Mouse (Mus musculus): ENCODE measurements around the gene Nbeal1. TPM values are rescaled to one million over a fixed set of nuclear protein-coding genes. Genes with fewer than 3 reads are reported as not detected.

The Nbeal1 gene
- polyA plus RNA-seq, 1 experiment, result 1.2 TPM

GRCm38 (mm10) chr1:60343630-60344455, 163.4 kb downstream of the Nbeal1 start:
- no peak for TF ChIP-seq POLR2A (IDR thresholded peaks at IDR 0.05; ENCODE audit: low read depth, low read length)
- TF ChIP-seq CTCF (IDR thresholded peaks at IDR 0.05; ENCODE audit: extremely low read depth, insufficient read length, insufficient replicate concordance, low read depth, low read length), result no peak
- 12% methylated on average over 14 of the region's 14 CpGs for WGBS
- H3K27ac ChIP-seq (ENCODE audit: insufficient read depth, low read depth, low read length), result peak overlapping the region; percentile 82
- H3K4me1 ChIP-seq (ENCODE audit: control insufficient read depth, insufficient read depth, insufficient read length, low read length), result no peaks in the 10 kb centered on the region; the same call in 1 of the 2 replicates
- H3K36me3 ChIP-seq (ENCODE audit: control insufficient read depth, insufficient read depth, low read length), result peaks cover 2% of the 10 kb centered on the region; the same call in 1 of the 2 replicates
- H3K27me3 ChIP-seq (ENCODE audit: control insufficient read depth, insufficient read depth, low read length), result no peaks in the 10 kb centered on the region
- H3K4me3 ChIP-seq (ENCODE audit: low read depth, low read length), result peak overlapping the region; percentile 95

- H3K4me3 ChIP-seq (ENCODE audit: low read depth, low read length), result no peak overlapping the region
Measured at GRCm38 (mm10) chr1:60344670-60345069, 164.3 kb downstream of the Nbeal1 start.

GRCm38 (mm10) chr1:60345712-60346111, 165.3 kb downstream of the Nbeal1 start:
- Histone ChIP-seq H3K4me1 (ENCODE audit: control insufficient read depth, insufficient read depth, insufficient read length, low read length) (no peaks in the 10 kb centered on the region; the same call in 1 of the 2 replicates), H3K27me3 (ENCODE audit: control insufficient read depth, insufficient read depth, low read length) (no peaks in the 10 kb centered on the region), H3K27ac (ENCODE audit: insufficient read depth, low read depth, low read length) (no peak overlapping the region), H3K36me3 (ENCODE audit: control insufficient read depth, insufficient read depth, low read length) (no peaks in the 10 kb centered on the region), H3K4me3 (ENCODE audit: low read depth, low read length) (no peak overlapping the region)
- WGBS, result 57% methylated on average over 2 of the region's 2 CpGs
- TF ChIP-seq CTCF (IDR thresholded peaks at IDR 0.05; ENCODE audit: extremely low read depth, insufficient read length, insufficient replicate concordance, low read depth, low read length) (no peak), POLR2A (IDR thresholded peaks at IDR 0.05; ENCODE audit: low read depth, low read length) (no peak)

More at GRCm38 (mm10) chr1:60344670-60345069, 164.3 kb downstream of the Nbeal1 start:
- TF ChIP-seq CTCF (IDR thresholded peaks at IDR 0.05; ENCODE audit: extremely low read depth, insufficient read length, insufficient replicate concordance, low read depth, low read length) (no peak), POLR2A (IDR thresholded peaks at IDR 0.05; ENCODE audit: low read depth, low read length) (no peak)
- Histone ChIP-seq H3K36me3 (ENCODE audit: control insufficient read depth, insufficient read depth, low read length) (no peaks in the 10 kb centered on the region), H3K4me1 (ENCODE audit: control insufficient read depth, insufficient read depth, insufficient read length, low read length) (no peaks in the 10 kb centered on the region; the same call in 1 of the 2 replicates), H3K27ac (ENCODE audit: insufficient read depth, low read depth, low read length) (no peak overlapping the region), H3K27me3 (ENCODE audit: control insufficient read depth, insufficient read depth, low read length) (no peaks in the 10 kb centered on the region)
- 81% methylated on average over 6 of the region's 6 CpGs for WGBS

GRCm38 (mm10) chr1:60352786-60353185, 172.4 kb downstream of the Nbeal1 start:
- H3K27ac ChIP-seq (ENCODE audit: insufficient read depth, low read depth, low read length), result no peak overlapping the region
- 82% methylated on average over 5 of the region's 5 CpGs for WGBS

GRCm38 (mm10) chr1:60361626-60362025, 181.2 kb downstream of the Nbeal1 start:
- Histone ChIP-seq H3K27me3 (ENCODE audit: control insufficient read depth, insufficient read depth, low read length) (no peaks in the 10 kb centered on the region), H3K4me1 (ENCODE audit: control insufficient read depth, insufficient read depth, insufficient read length, low read length) (no peaks in the 10 kb centered on the region), H3K36me3 (ENCODE audit: control insufficient read depth, insufficient read depth, low read length) (peaks cover 4% of the 10 kb centered on the region; the same call in 1 of the 2 replicates), H3K4me3 (ENCODE audit: low read depth, low read length) (no peak overlapping the region), H3K27ac (ENCODE audit: insufficient read depth, low read depth, low read length) (no peak overlapping the region)
- WGBS, result 91% methylated on average over 1 of the region's 1 CpGs
- TF ChIP-seq POLR2A (IDR thresholded peaks at IDR 0.05; ENCODE audit: low read depth, low read length), result no peak
- no peak for TF ChIP-seq CTCF (IDR thresholded peaks at IDR 0.05; ENCODE audit: extremely low read depth, insufficient read length, insufficient replicate concordance, low read depth, low read length)

More at GRCm38 (mm10) chr1:60352786-60353185, 172.4 kb downstream of the Nbeal1 start:
- no peak for TF ChIP-seq CTCF (IDR thresholded peaks at IDR 0.05; ENCODE audit: extremely low read depth, insufficient read length, insufficient replicate concordance, low read depth, low read length)
- no peak for TF ChIP-seq POLR2A (IDR thresholded peaks at IDR 0.05; ENCODE audit: low read depth, low read length)
- H3K36me3 ChIP-seq (ENCODE audit: control insufficient read depth, insufficient read depth, low read length), result peaks cover 2% of the 10 kb centered on the region; the same call in 1 of the 2 replicates
- no peaks in the 10 kb centered on the region for H3K4me1 ChIP-seq (ENCODE audit: control insufficient read depth, insufficient read depth, insufficient read length, low read length)
- H3K4me3 ChIP-seq (ENCODE audit: low read depth, low read length), result no peak overlapping the region
- no peaks in the 10 kb centered on the region for H3K27me3 ChIP-seq (ENCODE audit: control insufficient read depth, insufficient read depth, low read length)

- no peak overlapping the region for H3K27ac ChIP-seq (ENCODE audit: insufficient read depth, low read depth, low read length)
- peaks cover 10% of the 10 kb centered on the region for H3K36me3 ChIP-seq (ENCODE audit: control insufficient read depth, insufficient read depth, low read length)
- H3K4me1 ChIP-seq (ENCODE audit: control insufficient read depth, insufficient read depth, insufficient read length, low read length), result no peaks in the 10 kb centered on the region
- no peak for TF ChIP-seq POLR2A (IDR thresholded peaks at IDR 0.05; ENCODE audit: low read depth, low read length)
- no peak for TF ChIP-seq CTCF (IDR thresholded peaks at IDR 0.05; ENCODE audit: extremely low read depth, insufficient read length, insufficient replicate concordance, low read depth, low read length)
- WGBS, result 92% methylated on average over 1 of the region's 1 CpGs
- H3K4me3 ChIP-seq (ENCODE audit: low read depth, low read length), result no peak overlapping the region
- H3K27me3 ChIP-seq (ENCODE audit: control insufficient read depth, insufficient read depth, low read length), result no peaks in the 10 kb centered on the region
Measured at GRCm38 (mm10) chr1:60376556-60376955, 196.2 kb downstream of the Nbeal1 start.

GRCm38 (mm10) chr1:60381910-60382309, 201.5 kb downstream of the Nbeal1 start:
- TF ChIP-seq POLR2A (IDR thresholded peaks at IDR 0.05; ENCODE audit: low read depth, low read length), result no peak
- no peak for TF ChIP-seq CTCF (IDR thresholded peaks at IDR 0.05; ENCODE audit: extremely low read depth, insufficient read length, insufficient replicate concordance, low read depth, low read length)
- H3K27me3 ChIP-seq (ENCODE audit: control insufficient read depth, insufficient read depth, low read length), result no peaks in the 10 kb centered on the region
- H3K36me3 ChIP-seq (ENCODE audit: control insufficient read depth, insufficient read depth, low read length), result peaks cover 6% of the 10 kb centered on the region; the same call in 1 of the 2 replicates
- no peak overlapping the region for H3K27ac ChIP-seq (ENCODE audit: insufficient read depth, low read depth, low read length)
- no peaks in the 10 kb centered on the region for H3K4me1 ChIP-seq (ENCODE audit: control insufficient read depth, insufficient read depth, insufficient read length, low read length)
- 99% methylated on average over 3 of the region's 3 CpGs for WGBS
- H3K4me3 ChIP-seq (ENCODE audit: low read depth, low read length), result no peak overlapping the region

Other genes starting within 250 kb of the Nbeal1 start
- gene Ica1l, start 137.4 kb upstream of the Nbeal1 start, polyA plus RNA-seq (2012; rRNA removed), result 0.03 TPM in 2 replicates
- gene Carf, start 82.4 kb upstream of the Nbeal1 start, polyA plus RNA-seq (2012; rRNA removed), result 0.42 and 0.77 TPM in 2 replicates
- 0.49 and 0.69 TPM in 2 replicates for gene Wdr12, start 82.0 kb upstream of the Nbeal1 start, polyA plus RNA-seq (2012; rRNA removed)
- 0.49 and 0.74 TPM in 2 replicates for gene Cyp20a1, start 162.7 kb downstream of the Nbeal1 start, polyA plus RNA-seq (2012; rRNA removed)
- 0.29 and 1.0 TPM in 2 replicates for gene Abi2, start 229.0 kb downstream of the Nbeal1 start, polyA plus RNA-seq (2012; rRNA removed)